Mouse (Mus musculus): ENCODE results near the gene Ermn. TPM values are rescaled to one million over a fixed set of nuclear protein-coding genes. Genes with fewer than 3 reads are reported as not detected.
A peak's percentile ranks its signal among the peaks of the same experiment; 100 is the strongest.

The Ermn gene
- polyA plus RNA-seq, 1 experiment = not detected

DNA sequence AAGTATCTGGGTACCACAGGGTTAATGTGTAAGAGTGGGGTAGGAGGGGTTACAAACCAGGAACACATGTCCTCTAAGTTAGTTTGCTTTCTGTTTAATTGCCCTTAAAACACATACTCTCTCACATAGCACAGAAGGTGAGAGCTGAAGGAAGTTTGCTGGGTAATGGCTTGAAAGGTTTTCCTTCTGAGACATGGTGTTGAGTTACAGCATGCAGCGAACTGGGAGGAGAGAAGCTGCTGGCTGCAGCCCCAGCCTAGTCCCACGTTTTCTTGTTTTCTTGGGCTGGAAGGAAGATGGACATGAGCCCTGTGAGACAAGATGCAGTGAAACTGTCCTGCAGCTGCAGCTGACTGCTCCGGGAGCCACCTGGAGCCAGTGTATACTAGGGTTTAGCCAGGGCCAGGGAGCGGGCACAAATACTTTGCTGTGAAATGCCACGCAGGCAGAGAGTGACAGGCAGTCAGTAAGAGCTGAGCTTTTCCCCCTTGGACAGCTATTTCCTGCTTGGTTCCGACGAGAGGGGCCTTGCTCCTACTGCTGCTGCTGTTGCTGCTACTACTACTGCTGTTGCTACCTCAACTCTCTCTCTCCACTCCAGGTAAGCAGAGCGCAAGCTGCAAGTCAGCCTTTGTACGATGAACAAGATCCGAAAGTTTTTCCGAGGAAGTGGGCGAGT lies 54.8 kb downstream of the Ermn start, which contains the start of gene Galnt5:
TSS of gene Galnt5 (plus strand) at position 133 of the 679 bp plus-strand sequence.
- Histone ChIP-seq H3K79me2 (ENCODE audit: control insufficient read depth, insufficient read depth) (no peaks in the 10 kb centered on the region), H3ac (ENCODE audit: control insufficient read depth, insufficient read length) (no peak within 1 kb of the TSS), H3K36me3 (ENCODE audit: control insufficient read depth, insufficient read depth) (no peaks in the 10 kb centered on the region)

More for the DNA sequence above, 54.8 kb downstream of the Ermn start, which contains the start of gene Galnt5:
- no peak for TF ChIP-seq POLR2AphosphoS2 (IDR thresholded peaks at IDR 0.05; ENCODE audit: insufficient read length, low read depth)
- no peak for TF ChIP-seq MAX (IDR thresholded peaks at IDR 0.05; ENCODE audit: low read depth)
- H3K27me3 ChIP-seq (ENCODE audit: control insufficient read depth, insufficient read depth, insufficient read length) = no peaks in the 10 kb centered on the region
- H3K4me3 ChIP-seq = no peak within 1 kb of the TSS
- H3K4me2 ChIP-seq (ENCODE audit: low read depth) = peak within 1 kb of the TSS; percentile 46

Other genes starting within 250 kb of the Ermn start
- gene Galnt5, start 55.0 kb downstream of the Ermn start, polyA plus RNA-seq (2012; fragmentation: generic; extraction: Trizol) = 0.49 TPM
- gene Cytip, start 142.7 kb upstream of the Ermn start, polyA plus RNA-seq (2012; fragmentation: generic; extraction: Trizol) = 0.05 TPM

Measured in myocyte (in vitro differentiated cells).